25 mouse cellular contexts compared by ENCODE assay signal in genomic region chr17:48263741-48264362, GRCm38 (mm10). TPM values are rescaled to one million over a fixed set of nuclear protein-coding genes. Genes with fewer than 3 reads are reported as not detected.
A peak's percentile ranks its signal among the peaks of the same experiment; 100 is the strongest.
DNase-seq lines count a peak whose midpoint lies in the region; ATAC-seq and TF ChIP-seq lines count a peak whose summit lies in the region.
"Had no signal": no experiment of that assay in that cellular context is flagged by ENCODE, and none has a peak within 500 bp of the region (broad histone marks: within the 10 kb centered on the region; RNA-seq: fewer than 3 reads in every experiment).

Gene Treml4, plus strand, starts transcription at chr17:48264295.

- no peak for ATAC-seq in liver, embryonic 13.5 days (ENCODE audit: low read depth)
- ATAC-seq in megakaryocyte progenitor cell, adult 5-6 weeks (replicated peaks; ENCODE audit: poor library complexity), result peak; percentile 37; the same call in 1 of the 2 replicates
- ATAC-seq: midbrain, embryonic 15.5 days; Patski had no signal

- no peak for TF ChIP-seq RAD21 in MEL (IDR thresholded peaks at IDR 0.05; ENCODE audit: low read depth, low read length)

- H3K4me2 ChIP-seq in liver, embryonic 13.5 days, result peak within 1 kb of the TSS; percentile 20
- H3K4me2 ChIP-seq: heart, embryonic 15.5 days; hindbrain, embryonic 15.5 days; limb, embryonic 15.5 days; midbrain, embryonic 15.5 days had no signal

- TF ChIP-seq CTCF in lung, adult 2 months (IDR thresholded peaks at IDR 0.05; ENCODE audit: insufficient read depth, low read length), result no peak
- no peak for TF ChIP-seq CTCF in MEL (IDR thresholded peaks at IDR 0.05 in 2 of 3, conservative IDR thresholded peaks at IDR 0.05 in 1 of 3; ENCODE audit: control insufficient read depth in 1 of 3, insufficient read depth in 1 of 3, low read depth in 2 of 3, low read length in 3 of 3, poor library complexity in 1 of 3, severe bottlenecking in 1 of 3)

- H3K36me3 ChIP-seq in MEL (ENCODE audit: control insufficient read depth in 1 of 2, insufficient read depth in 2 of 2, low read length in 2 of 2), result peaks cover 0 to 22% of the 10 kb centered on the region in 2 experiments; a peak in 2 of 4 replicates
- no peaks in the 10 kb centered on the region for H3K36me3 ChIP-seq in liver, embryonic 13.5 days
- H3K36me3 ChIP-seq: embryonic facial prominence, embryonic 10.5 days; heart, embryonic 15.5 days; hindbrain, embryonic 15.5 days; limb, embryonic 15.5 days; midbrain, embryonic 15.5 days had no signal

- DNase-seq in lung, adult 2 months, result no peak
- no peak for DNase-seq in lung, postnatal 10 days
- no peak for DNase-seq in MEL (ENCODE audit: low read depth, low spot score)
- no peak for DNase-seq in liver, embryonic 13.5 days
- DNase-seq in right cerebral cortex, postnatal 25 days, result no peak
- no peak for DNase-seq in kidney, postnatal 4 days
- DNase-seq: adrenal gland, postnatal 14 days; cerebellum, adult 11-12 months; cerebellum, postnatal 25 days; heart, postnatal 4 days; kidney, adult 11 months; layer of hippocampus, postnatal 36 days; thymus, postnatal 14 days had no signal

- no peak within 1 kb of the TSS for H3K4me3 ChIP-seq in lung, adult 2 months (replicated peaks; ENCODE audit: extremely low read depth, low read depth, low read length)
- no peak within 1 kb of the TSS for H3K4me3 ChIP-seq in MEL (ENCODE audit: control insufficient read depth in 1 of 2, insufficient read depth in 1 of 2, low read depth in 2 of 2, low read length in 2 of 2)
- H3K4me3 ChIP-seq in liver, embryonic 13.5 days (replicated peaks), result no peak within 1 kb of the TSS
- H3K4me3 ChIP-seq: embryonic facial prominence, embryonic 10.5 days; heart, embryonic 15.5 days; hindbrain, embryonic 15.5 days; layer of hippocampus, adult 2 months; limb, embryonic 15.5 days; megakaryocyte, embryonic 14.5 days; midbrain, embryonic 15.5 days had no signal

- H3K9ac ChIP-seq in MEL (ENCODE audit: control insufficient read depth, low read depth, low read length, poor library complexity, severe bottlenecking), result no peak within 1 kb of the TSS
- H3K9ac ChIP-seq in liver, embryonic 13.5 days, result peak within 1 kb of the TSS; percentile 30; the same call in 1 of the 2 replicates
- H3K9ac ChIP-seq: heart, embryonic 15.5 days; hindbrain, embryonic 15.5 days; limb, embryonic 15.5 days; midbrain, embryonic 15.5 days had no signal

- no peak within 1 kb of the TSS for H3K27ac ChIP-seq in MEL (ENCODE audit: control insufficient read depth, low read depth, low read length)
- peak within 1 kb of the TSS; percentile 70 for H3K27ac ChIP-seq in liver, embryonic 13.5 days
- H3K27ac ChIP-seq: embryonic facial prominence, embryonic 10.5 days; heart, embryonic 15.5 days; hindbrain, embryonic 15.5 days; layer of hippocampus, adult 2 months; limb, embryonic 15.5 days; midbrain, embryonic 15.5 days had no signal

- TF ChIP-seq POLR2A in lung, adult 2 months (IDR thresholded peaks at IDR 0.05; ENCODE audit: borderline replicate concordance, extremely low read depth, low read depth, low read length), result no peak
- TF ChIP-seq POLR2A in MEL (IDR thresholded peaks at IDR 0.05; ENCODE audit: control insufficient read depth in 1 of 2, insufficient read depth in 1 of 2, low read depth in 1 of 2, low read length in 2 of 2, poor library complexity in 1 of 2), result no peak

- 87% methylated on average over 3 of the region's 3 CpGs for WGBS in lung, adult 2 months
- 59% methylated on average over 3 of the region's 3 CpGs for WGBS in liver, embryonic 13.5 days (ENCODE audit: insufficient replicate concordance)

- TF ChIP-seq EP300 in MEL (IDR thresholded peaks at IDR 0.05; ENCODE audit: low read depth in 1 of 2, low read length in 2 of 2), result no peak

- H3K79me2 ChIP-seq in MEL (ENCODE audit: control insufficient read depth, insufficient read depth, low read length, poor library complexity), result no peaks in the 10 kb centered on the region

- no peaks in the 10 kb centered on the region for H3K4me1 ChIP-seq in lung, adult 2 months (ENCODE audit: control insufficient read depth, insufficient read depth, low read length)
- H3K4me1 ChIP-seq in MEL (ENCODE audit: control insufficient read depth in 1 of 2, insufficient read depth in 2 of 2, low read length in 2 of 2), result peaks cover 0 to 23% of the 10 kb centered on the region in 2 experiments; a peak in 3 of 4 replicates
- H3K4me1 ChIP-seq in liver, embryonic 13.5 days (replicated peaks), result peaks cover 50% of the 10 kb centered on the region
- H3K4me1 ChIP-seq: embryonic facial prominence, embryonic 10.5 days; heart, embryonic 15.5 days; hindbrain, embryonic 15.5 days; limb, embryonic 15.5 days; midbrain, embryonic 15.5 days had no signal

- H3K27me3 ChIP-seq in MEL (ENCODE audit: control insufficient read depth in 1 of 2, insufficient read depth in 2 of 2, low read length in 2 of 2), result no peaks in the 10 kb centered on the region
- no peaks in the 10 kb centered on the region for H3K27me3 ChIP-seq in liver, embryonic 13.5 days
- H3K27me3 ChIP-seq: heart, embryonic 15.5 days; hindbrain, embryonic 15.5 days; limb, embryonic 15.5 days; midbrain, embryonic 15.5 days had no signal

- H3K9me3 ChIP-seq in MEL (replicated peaks; ENCODE audit: insufficient read depth, low read length), result no peaks in the 10 kb centered on the region
- H3K9me3 ChIP-seq in liver, embryonic 13.5 days (replicated peaks), result no peaks in the 10 kb centered on the region
- H3K9me3 ChIP-seq: midbrain, embryonic 15.5 days had no signal

TF ChIP-seq in MEL, 35 proteins besides CTCF, POLR2A, EP300 and RAD21:
- TF ChIP-seq ZNF384 (IDR thresholded peaks at IDR 0.05; ENCODE audit: low read depth, low read length) (peak; percentile 54; the same call in 1 of the 2 replicates), GATA1 (IDR thresholded peaks at IDR 0.05; ENCODE audit: low read depth, low read length) (no peak)

RNA-seq across cellular contexts. Expression of gene Treml4, which starts in this region (rescaled TPM):
- polyA plus RNA-seq in lung, adult 2 months (2012; rRNA removed), result 8.0 and 11.7 TPM in 2 replicates
- 0.35 and 0.56 TPM in 2 replicates for total RNA-seq in MEL (2012; rRNA removed)
- 1 to 10 TPM in 1 of 2 experiments, not detected in 1; 1.4 TPM for polyA plus RNA-seq in MEL (2012; ENCODE audit: insufficient read depth in 1 of 2, insufficient read length in 2 of 2, low read depth in 1 of 2, low replicate concordance in 2 of 2, missing spikeins in 1 of 2)
- polyA plus RNA-seq in liver, embryonic 13.5 days (2015; fragmentation: Nextera tagmentation; extraction: Ambion mirVana), result 3.5 and 3.6 TPM in 2 replicates
- 0.10 and 0.76 TPM in 2 replicates for total RNA-seq in megakaryocyte progenitor cell, adult 5-6 weeks (2015)
- 2.2 and 2.9 TPM in 2 replicates for total RNA-seq in megakaryocyte progenitor cell, adult 5-6 weeks (2017)
- total RNA-seq: gastrocnemius, adult 18-20 months; layer of hippocampus, adult 2 months; layer of hippocampus, postnatal 36 days; left cerebral cortex, postnatal 25 days had no signal
- polyA plus RNA-seq: forebrain, embryonic 11.5 days; midbrain, embryonic 15.5 days; Patski had no signal
